In the genomic region with DNA sequence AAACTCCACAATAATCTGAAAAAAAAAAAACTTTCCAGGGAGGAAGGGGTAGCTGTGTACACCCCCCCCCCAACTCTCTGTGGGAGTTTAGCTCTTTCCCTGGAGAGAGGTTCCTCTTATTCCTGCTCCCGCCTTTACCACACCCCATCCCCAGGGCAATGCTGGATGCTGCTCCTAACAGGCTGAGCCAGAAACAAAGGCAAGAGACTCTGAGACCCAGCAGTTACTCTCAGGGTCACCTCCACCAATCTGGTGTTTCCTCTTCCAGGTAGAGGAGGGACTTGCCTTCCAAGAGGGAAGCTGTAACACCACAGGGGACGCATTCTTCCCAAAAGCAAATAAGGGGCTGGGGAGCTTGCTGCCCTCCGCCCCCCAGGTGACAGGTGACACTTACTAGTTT, we compare ENCODE assay signal across 13 mouse cellular contexts. TPM values are rescaled to one million over a fixed set of nuclear protein-coding genes. Genes with fewer than 3 reads are reported as not detected.
A peak's percentile ranks its signal among the peaks of the same experiment; 100 is the strongest.
DNase-seq lines count a peak whose midpoint lies in the region; ATAC-seq lines count a peak whose summit lies in the region.
"Had no signal": no experiment of that assay in that cellular context is flagged by ENCODE, and none has a peak within 500 bp of the region (broad histone marks: within the 10 kb centered on the region; RNA-seq: fewer than 3 reads in every experiment).

No protein-coding gene starts in this region.

- no peak overlapping the region for H3K9ac ChIP-seq in liver, embryonic 11.5 days (ENCODE audit: low read depth, low read length)
- peak overlapping the region; percentile 93 for H3K9ac ChIP-seq in embryonic facial prominence, embryonic 13.5 days
- H3K9ac ChIP-seq in limb, embryonic 12.5 days (replicated peaks), result 0 out of 2 replicates have a peak overlapping the region, but pooled peaks have one; percentile 93

- no peak for DNase-seq in liver, embryonic 11.5 days (ENCODE audit: low spot score)
- DNase-seq in liver (no peak), R1 (ENCODE audit: low read depth, low spot score) (peak; percentile 93), adipocyte (ENCODE audit: low spot score) (no peak)
- no peak for DNase-seq in thymus, postnatal 4 days
- DNase-seq in cerebellum, postnatal 14 days, result no peak
- DNase-seq: adrenal gland, postnatal 36 days; cerebellum, adult 2 months; heart, postnatal 10 days; kidney, postnatal 10 days; retina, postnatal 1 day had no signal

- H3K4me3 ChIP-seq in liver, embryonic 11.5 days (ENCODE audit: low read depth, low read length), result 0 out of 2 replicates have a peak overlapping the region, but pooled peaks have one; percentile 8
- no peak overlapping the region for H3K4me3 ChIP-seq in embryonic facial prominence, embryonic 13.5 days
- H3K4me3 ChIP-seq in limb, embryonic 12.5 days (replicated peaks), result no peak overlapping the region

- no peak for ATAC-seq in liver, embryonic 11.5 days (replicated peaks; ENCODE audit: low FRiP score)
- no peak for ATAC-seq in embryonic facial prominence, embryonic 13.5 days (ENCODE audit: insufficient number of reproducible peaks, insufficient read depth, low FRiP score, low TSS enrichment, low read depth)
- no peak for ATAC-seq in limb, embryonic 12.5 days (ENCODE audit: insufficient number of reproducible peaks, insufficient read depth, low FRiP score, low TSS enrichment, low read depth)

- H3K27ac ChIP-seq in liver, embryonic 11.5 days (ENCODE audit: low read depth, low read length), result no peak overlapping the region
- no peak overlapping the region for H3K27ac ChIP-seq in embryonic facial prominence, embryonic 13.5 days
- no peak overlapping the region for H3K27ac ChIP-seq in limb, embryonic 12.5 days

- H3K36me3 ChIP-seq in liver, embryonic 11.5 days (ENCODE audit: control insufficient read depth, insufficient read depth, low read length), result peaks cover 37% of the 10 kb centered on the region
- H3K36me3 ChIP-seq in embryonic facial prominence, embryonic 13.5 days, result peaks cover 47% of the 10 kb centered on the region
- H3K36me3 ChIP-seq in limb, embryonic 12.5 days, result peaks cover 49% of the 10 kb centered on the region

- H3K4me1 ChIP-seq in liver, embryonic 11.5 days (replicated peaks; ENCODE audit: control insufficient read depth, insufficient read depth, low read length), result peaks cover 13% of the 10 kb centered on the region
- peaks cover 19% of the 10 kb centered on the region for H3K4me1 ChIP-seq in embryonic facial prominence, embryonic 13.5 days
- peaks cover 17% of the 10 kb centered on the region for H3K4me1 ChIP-seq in limb, embryonic 12.5 days (replicated peaks)

- WGBS in liver, embryonic 11.5 days, result 80% methylated on average over 3 of the region's 3 CpGs
- WGBS in embryonic facial prominence, embryonic 13.5 days, result 62% methylated on average over 3 of the region's 3 CpGs
- WGBS in limb, embryonic 12.5 days, result 79% methylated on average over 3 of the region's 3 CpGs

- H3K27me3 ChIP-seq in liver, embryonic 11.5 days (replicated peaks; ENCODE audit: control insufficient read depth, insufficient read depth, low read length), result no peaks in the 10 kb centered on the region
- no peaks in the 10 kb centered on the region for H3K27me3 ChIP-seq in embryonic facial prominence, embryonic 13.5 days
- H3K27me3 ChIP-seq in limb, embryonic 12.5 days, result no peaks in the 10 kb centered on the region

- H3K9me3 ChIP-seq in liver, embryonic 11.5 days (ENCODE audit: control insufficient read depth, low read length), result no peaks in the 10 kb centered on the region
- H3K9me3 ChIP-seq in embryonic facial prominence, embryonic 13.5 days, result no peaks in the 10 kb centered on the region
- H3K9me3 ChIP-seq in limb, embryonic 12.5 days, result no peaks in the 10 kb centered on the region

- peak overlapping the region; percentile 90; the same call in 1 of the 2 replicates for H3K4me2 ChIP-seq in liver, embryonic 11.5 days
- peak overlapping the region; percentile 86; the same call in 1 of the 2 replicates for H3K4me2 ChIP-seq in embryonic facial prominence, embryonic 13.5 days
- no peak overlapping the region for H3K4me2 ChIP-seq in limb, embryonic 12.5 days

RNA-seq across cellular contexts. Expression of gene 4933424G06Rik, which starts 2.2 kb away (rescaled TPM):
- not detected in 2 replicates for polyA plus RNA-seq in liver, embryonic 11.5 days (2014; fragmentation: Nextera tagmentation; extraction: Ambion mirVana)
- 0.21 and 0.25 TPM in 2 replicates for polyA plus RNA-seq in embryonic facial prominence, embryonic 13.5 days (2015; fragmentation: Nextera tagmentation; extraction: Ambion mirVana)
- polyA plus RNA-seq in limb, embryonic 12.5 days (2016; fragmentation: Nextera tagmentation; extraction: Ambion mirVana), result 0.21 TPM in 1 of 2 replicates, not detected in the other

RNA-seq across cellular contexts. Expression of gene Actr1b, which starts 6.4 kb away (rescaled TPM):
- polyA plus RNA-seq in liver, embryonic 11.5 days (2014; fragmentation: Nextera tagmentation; extraction: Ambion mirVana), result 74.1 and 81.0 TPM in 2 replicates
- 99.2 and 103 TPM in 2 replicates for polyA plus RNA-seq in embryonic facial prominence, embryonic 13.5 days (2015; fragmentation: Nextera tagmentation; extraction: Ambion mirVana)
- 114 and 120 TPM in 2 replicates for polyA plus RNA-seq in limb, embryonic 12.5 days (2016; fragmentation: Nextera tagmentation; extraction: Ambion mirVana)

RNA-seq across cellular contexts. Expression of gene Cox5b, which starts 16.5 kb away (rescaled TPM):
- polyA plus RNA-seq in liver, embryonic 11.5 days (2014; fragmentation: Nextera tagmentation; extraction: Ambion mirVana), result 752 and 790 TPM in 2 replicates
- 510 and 517 TPM in 2 replicates for polyA plus RNA-seq in embryonic facial prominence, embryonic 13.5 days (2015; fragmentation: Nextera tagmentation; extraction: Ambion mirVana)
- polyA plus RNA-seq in limb, embryonic 12.5 days (2016; fragmentation: Nextera tagmentation; extraction: Ambion mirVana), result 454 and 462 TPM in 2 replicates

RNA-seq across cellular contexts. Expression of gene Fam178b, which starts 24.8 kb away (rescaled TPM):
- 0.22 and 0.30 TPM in 2 replicates for polyA plus RNA-seq in liver, embryonic 11.5 days (2014; fragmentation: Nextera tagmentation; extraction: Ambion mirVana)
- polyA plus RNA-seq in embryonic facial prominence, embryonic 13.5 days (2015; fragmentation: Nextera tagmentation; extraction: Ambion mirVana), result 0.81 and 2.2 TPM in 2 replicates
- polyA plus RNA-seq in limb, embryonic 12.5 days (2016; fragmentation: Nextera tagmentation; extraction: Ambion mirVana), result 0.26 and 0.82 TPM in 2 replicates

RNA-seq across cellular contexts. Expression of gene Zap70, which starts 53.8 kb away (rescaled TPM):
- polyA plus RNA-seq in liver, embryonic 11.5 days (2014; fragmentation: Nextera tagmentation; extraction: Ambion mirVana), result 0.16 and 0.19 TPM in 2 replicates
- polyA plus RNA-seq in embryonic facial prominence, embryonic 13.5 days (2015; fragmentation: Nextera tagmentation; extraction: Ambion mirVana), result 0.62 and 0.73 TPM in 2 replicates
- 0.40 and 0.90 TPM in 2 replicates for polyA plus RNA-seq in limb, embryonic 12.5 days (2016; fragmentation: Nextera tagmentation; extraction: Ambion mirVana)
